Mouse (Mus musculus): ENCODE results near the gene Crispld2. TPM values are rescaled to one million over a fixed set of nuclear protein-coding genes. Genes with fewer than 3 reads are reported as not detected.

Gene Crispld2
- polyA plus RNA-seq, 1 experiment from 2014 or later, result 10.1 TPM

DNA sequence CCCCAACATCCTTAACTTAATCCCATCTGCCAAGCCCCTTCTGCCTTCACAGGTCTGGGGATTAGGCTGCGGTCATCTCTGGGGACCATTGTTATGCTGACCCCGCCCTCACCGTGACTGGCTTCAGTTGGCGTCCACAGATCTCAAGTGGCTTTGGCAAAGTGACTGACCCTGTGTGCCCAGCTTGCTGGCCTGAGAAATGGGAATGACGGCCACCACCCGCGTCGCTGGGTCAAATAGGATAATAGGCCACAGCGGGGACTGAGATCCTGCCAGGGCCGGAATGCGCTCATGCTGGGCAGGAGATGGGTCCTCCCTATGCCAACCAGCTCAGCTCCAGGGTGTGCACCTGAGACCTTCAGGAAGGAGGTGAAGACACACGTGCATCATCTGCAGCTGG lies 46.5 kb downstream of the Crispld2 start:
- Histone ChIP-seq H3K4me2 (replicated peaks; ENCODE audit: low read depth, low read length) (no peak overlapping the region), H3K4me3 (ENCODE audit: low read length) (no peak overlapping the region), H3K9me3 (ENCODE audit: low read length) (no peaks in the 10 kb centered on the region), H3K4me1 (ENCODE audit: insufficient read depth, low read length) (peaks cover 22% of the 10 kb centered on the region; the same call in 1 of the 2 replicates), H3K9ac (replicated peaks; ENCODE audit: low read length) (no peak overlapping the region), H3K27ac (ENCODE audit: low read length) (no peak overlapping the region), H3K27me3 (ENCODE audit: insufficient read depth, low read length) (no peaks in the 10 kb centered on the region), H3K36me3 (ENCODE audit: insufficient read depth, low read length) (no peaks in the 10 kb centered on the region)
- 95% methylated on average over 12 of the region's 12 CpGs for WGBS
- no peak for ATAC-seq (ENCODE audit: low FRiP score, low TSS enrichment)

DNA sequence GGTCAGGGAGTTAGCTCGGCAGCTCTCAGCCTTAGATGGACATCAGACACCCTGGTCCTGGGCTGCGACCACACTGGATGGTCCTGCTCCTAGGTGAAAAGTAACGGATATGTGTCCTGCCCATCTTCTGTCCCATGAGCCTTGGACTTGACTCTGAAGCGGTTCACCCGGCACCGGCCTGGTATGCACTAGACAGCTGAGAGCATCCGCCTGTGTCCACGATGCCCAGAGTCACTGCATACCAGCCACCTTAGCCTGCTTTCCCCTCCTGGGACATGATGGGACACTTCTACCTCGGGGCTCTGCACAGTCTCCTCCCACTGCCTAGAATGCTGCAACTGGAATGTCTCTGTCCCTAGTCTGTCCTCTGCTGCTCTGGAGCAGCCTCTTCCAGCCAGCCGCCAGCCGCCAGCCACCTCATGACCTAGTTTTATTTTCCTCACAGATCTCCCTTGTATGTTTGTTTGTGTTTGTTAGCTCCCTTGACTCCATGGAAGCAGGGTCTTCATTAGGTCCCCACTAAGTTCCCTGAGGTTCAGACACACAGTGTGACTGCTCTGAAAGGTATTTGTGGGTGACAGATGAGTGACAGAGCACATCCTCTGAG lies 47.2 kb downstream of the Crispld2 start:
- ATAC-seq (ENCODE audit: low FRiP score, low TSS enrichment), result peak; percentile 55; the same call in 1 of the 2 replicates
- Histone ChIP-seq H3K27ac (ENCODE audit: low read length) (no peak overlapping the region), H3K4me3 (ENCODE audit: low read length) (no peak overlapping the region), H3K9ac (replicated peaks; ENCODE audit: low read length) (no peak overlapping the region), H3K27me3 (ENCODE audit: insufficient read depth, low read length) (no peaks in the 10 kb centered on the region), H3K36me3 (ENCODE audit: insufficient read depth, low read length) (no peaks in the 10 kb centered on the region), H3K9me3 (ENCODE audit: low read length) (no peaks in the 10 kb centered on the region), H3K4me2 (replicated peaks; ENCODE audit: low read depth, low read length) (no peak overlapping the region), H3K4me1 (ENCODE audit: insufficient read depth, low read length) (peaks cover 16% of the 10 kb centered on the region; the same call in 1 of the 2 replicates)
- 57% methylated on average over 11 of the region's 11 CpGs for WGBS

DNA sequence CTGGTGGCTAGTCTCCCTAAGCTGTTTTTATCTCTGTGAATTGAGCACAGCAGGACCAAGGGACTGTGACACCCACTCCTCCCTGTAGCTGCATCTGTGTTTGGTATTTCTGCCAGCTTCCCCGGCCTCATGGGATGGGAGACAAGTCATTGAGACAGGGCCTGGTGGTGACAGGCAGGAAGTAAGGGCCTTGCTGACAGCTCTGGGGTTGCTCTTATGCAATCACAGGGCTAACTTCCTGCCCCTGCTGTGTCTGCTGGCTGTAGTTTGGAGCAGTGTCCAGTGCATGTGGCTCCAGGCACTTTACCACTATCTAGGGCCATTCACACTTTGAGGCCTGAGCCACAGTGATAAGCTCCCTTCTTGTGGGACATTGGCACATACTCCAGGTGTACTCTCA lies 48.6 kb downstream of the Crispld2 start:
- Histone ChIP-seq H3K9me3 (ENCODE audit: low read length) (no peaks in the 10 kb centered on the region), H3K9ac (replicated peaks; ENCODE audit: low read length) (no peak overlapping the region), H3K27ac (ENCODE audit: low read length) (no peak overlapping the region), H3K4me3 (ENCODE audit: low read length) (no peak overlapping the region), H3K27me3 (ENCODE audit: insufficient read depth, low read length) (no peaks in the 10 kb centered on the region), H3K4me1 (ENCODE audit: insufficient read depth, low read length) (peaks cover 15% of the 10 kb centered on the region; the same call in 1 of the 2 replicates), H3K36me3 (ENCODE audit: insufficient read depth, low read length) (no peaks in the 10 kb centered on the region), H3K4me2 (replicated peaks; ENCODE audit: low read depth, low read length) (no peak overlapping the region)
- WGBS, result 31% methylated on average over 1 of the region's 1 CpGs
- ATAC-seq (ENCODE audit: low FRiP score, low TSS enrichment), result no peak

DNA sequence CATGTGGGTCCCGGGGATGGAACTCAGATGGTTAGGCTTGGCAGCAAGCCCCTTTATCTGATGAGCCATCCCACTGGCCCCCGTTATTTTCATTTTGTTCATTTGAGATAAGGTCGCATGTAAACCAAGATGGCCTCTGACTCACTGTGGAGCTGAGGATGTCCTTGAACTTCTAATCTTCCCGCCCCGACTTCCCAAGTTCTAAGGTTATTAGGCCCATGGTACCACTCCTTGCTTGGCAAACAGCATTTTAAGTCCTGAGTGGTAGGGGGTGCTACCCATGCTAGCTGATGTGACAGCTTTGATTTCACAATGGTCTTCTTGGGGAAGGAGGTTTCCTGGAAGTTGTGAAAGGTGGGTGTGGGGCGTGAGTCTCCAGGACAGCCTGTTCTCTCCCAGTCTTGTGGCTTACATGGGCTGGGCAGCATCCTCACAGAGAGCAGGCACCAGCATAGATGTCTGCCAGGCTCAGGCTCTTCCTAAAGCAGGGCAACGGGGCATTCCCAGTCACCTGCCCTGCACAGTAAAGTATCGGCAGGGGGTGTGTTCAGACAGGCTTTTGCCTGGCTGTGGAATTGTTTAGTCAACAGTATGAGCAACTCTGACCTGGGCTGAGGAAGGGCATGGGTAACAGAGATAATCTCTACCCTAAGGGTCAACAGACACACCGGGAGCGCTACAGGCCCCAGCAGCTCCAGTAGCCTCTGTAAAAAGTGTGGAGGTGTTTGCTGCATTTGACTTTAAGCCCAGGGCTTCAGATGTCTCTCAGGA lies 50.5 kb downstream of the Crispld2 start:
- Histone ChIP-seq H3K4me2 (replicated peaks; ENCODE audit: low read depth, low read length) (no peak overlapping the region), H3K9ac (replicated peaks; ENCODE audit: low read length) (no peak overlapping the region), H3K4me3 (ENCODE audit: low read length) (no peak overlapping the region), H3K27ac (ENCODE audit: low read length) (no peak overlapping the region), H3K27me3 (ENCODE audit: insufficient read depth, low read length) (no peaks in the 10 kb centered on the region), H3K4me1 (ENCODE audit: insufficient read depth, low read length) (peaks cover 12% of the 10 kb centered on the region; the same call in 1 of the 2 replicates), H3K9me3 (ENCODE audit: low read length) (no peaks in the 10 kb centered on the region), H3K36me3 (ENCODE audit: insufficient read depth, low read length) (no peaks in the 10 kb centered on the region)
- 81% methylated on average over 10 of the region's 10 CpGs for WGBS
- ATAC-seq (ENCODE audit: low FRiP score, low TSS enrichment), result no peak

DNA sequence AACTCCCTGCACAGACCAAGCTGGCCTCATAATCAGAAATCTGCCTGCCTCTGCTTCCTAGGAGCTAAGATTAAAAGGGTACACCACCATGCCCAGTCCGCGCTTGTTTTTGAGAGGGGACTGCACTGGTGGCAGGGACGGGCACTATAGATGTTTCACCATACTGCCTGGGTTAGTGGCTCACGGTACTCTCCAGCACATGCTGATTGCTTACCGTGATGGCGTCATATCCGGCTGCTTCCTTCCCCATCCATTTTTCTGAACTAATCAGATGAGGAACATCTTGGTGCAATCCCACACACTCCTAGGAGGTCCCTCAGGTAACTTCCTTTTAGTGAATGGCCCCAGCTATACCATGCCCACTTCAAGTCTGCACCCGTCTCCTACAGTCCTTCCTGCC lies 52.7 kb downstream of the Crispld2 start:
- H3K4me2 ChIP-seq (replicated peaks; ENCODE audit: low read depth, low read length), result no peak overlapping the region
- WGBS, result 91% methylated on average over 8 of the region's 8 CpGs
- no peak for ATAC-seq (ENCODE audit: low FRiP score, low TSS enrichment)

DNA sequence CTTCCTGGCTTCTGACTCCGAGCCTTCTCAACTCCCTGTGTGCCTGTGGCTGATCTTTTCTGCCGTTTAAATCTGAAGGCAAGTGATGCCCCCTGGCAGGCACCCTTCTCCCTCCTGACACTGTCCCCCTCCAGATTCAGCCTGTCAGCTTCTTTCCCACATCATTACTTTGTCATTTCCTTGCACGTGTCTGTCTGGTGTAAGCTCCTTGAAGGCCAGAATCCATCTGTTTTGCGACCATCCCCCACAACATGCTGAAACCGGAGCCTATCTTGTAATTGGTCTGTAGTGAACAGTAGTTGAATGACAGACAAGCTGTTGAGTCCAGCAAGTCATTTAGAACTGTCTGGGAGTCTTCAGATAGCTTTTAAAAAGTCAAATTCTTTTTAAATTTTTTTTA lies 53.2 kb downstream of the Crispld2 start:
- no peaks in the 10 kb centered on the region for H3K9me3 ChIP-seq (ENCODE audit: low read length)
- no peak overlapping the region for H3K27ac ChIP-seq (ENCODE audit: low read length)
- no peak overlapping the region for H3K4me3 ChIP-seq (ENCODE audit: low read length)
- H3K4me2 ChIP-seq (replicated peaks; ENCODE audit: low read depth, low read length), result no peak overlapping the region
- H3K4me1 ChIP-seq (ENCODE audit: insufficient read depth, low read length), result peaks cover 5% of the 10 kb centered on the region; the same call in 1 of the 2 replicates
- no peaks in the 10 kb centered on the region for H3K36me3 ChIP-seq (ENCODE audit: insufficient read depth, low read length)
- WGBS, result 45% methylated on average over 5 of the region's 5 CpGs
- no peak overlapping the region for H3K9ac ChIP-seq (replicated peaks; ENCODE audit: low read length)
- no peak for ATAC-seq (ENCODE audit: low FRiP score, low TSS enrichment)
- no peaks in the 10 kb centered on the region for H3K27me3 ChIP-seq (ENCODE audit: insufficient read depth, low read length)

More for the DNA sequence above, 52.7 kb downstream of the Crispld2 start:
- Histone ChIP-seq H3K36me3 (ENCODE audit: insufficient read depth, low read length) (no peaks in the 10 kb centered on the region), H3K9ac (replicated peaks; ENCODE audit: low read length) (no peak overlapping the region), H3K9me3 (ENCODE audit: low read length) (no peaks in the 10 kb centered on the region), H3K27me3 (ENCODE audit: insufficient read depth, low read length) (no peaks in the 10 kb centered on the region), H3K4me3 (ENCODE audit: low read length) (no peak overlapping the region), H3K4me1 (ENCODE audit: insufficient read depth, low read length) (peaks cover 5% of the 10 kb centered on the region; the same call in 1 of the 2 replicates), H3K27ac (ENCODE audit: low read length) (no peak overlapping the region)

DNA sequence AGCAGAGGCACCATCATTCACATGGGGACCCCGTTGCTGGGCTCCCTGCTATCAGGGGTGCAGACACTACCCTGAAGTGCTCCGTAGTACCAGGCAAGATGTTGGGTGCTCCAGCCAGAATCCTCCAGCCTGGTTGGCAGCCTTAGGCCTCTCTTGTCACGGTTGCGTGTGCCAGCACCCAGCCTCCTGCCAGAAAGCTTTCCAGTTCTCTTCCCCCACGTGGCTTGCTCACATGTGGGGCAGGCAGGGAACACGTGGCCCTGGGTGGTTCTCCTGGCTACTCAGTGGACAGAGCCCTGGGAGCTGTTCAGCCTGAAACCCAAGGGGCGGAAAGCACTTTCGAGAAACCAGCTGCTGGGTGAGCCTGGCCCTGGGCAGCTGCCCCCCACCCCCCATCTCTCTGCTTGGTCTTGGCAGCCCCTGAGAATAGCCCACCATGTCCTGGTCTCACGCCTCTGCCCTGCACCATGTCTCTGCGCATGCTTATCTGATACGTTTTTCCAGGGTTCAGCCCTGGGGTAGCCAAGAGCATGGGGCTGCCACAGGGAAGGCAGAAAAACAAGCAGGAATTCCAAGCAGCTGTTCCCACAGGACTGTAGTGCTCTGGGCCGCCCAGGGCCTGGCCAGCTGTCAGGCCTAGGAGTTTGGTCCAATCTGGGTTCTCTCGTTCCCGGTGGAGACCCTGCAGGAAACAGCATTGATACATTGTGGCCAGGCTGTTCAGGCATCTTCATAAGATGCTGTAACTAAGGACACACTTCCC lies 54.2 kb downstream of the Crispld2 start:
- ATAC-seq (ENCODE audit: low FRiP score, low TSS enrichment), result peak; percentile 66
- Histone ChIP-seq H3K36me3 (ENCODE audit: insufficient read depth, low read length) (no peaks in the 10 kb centered on the region), H3K4me1 (ENCODE audit: insufficient read depth, low read length) (peaks cover 5% of the 10 kb centered on the region; the same call in 1 of the 2 replicates), H3K27me3 (ENCODE audit: insufficient read depth, low read length) (no peaks in the 10 kb centered on the region), H3K4me2 (replicated peaks; ENCODE audit: low read depth, low read length) (no peak overlapping the region), H3K27ac (ENCODE audit: low read length) (peak overlapping the region; percentile 19), H3K9ac (replicated peaks; ENCODE audit: low read length) (no peak overlapping the region; the same call in 1 of the 2 replicates), H3K4me3 (ENCODE audit: low read length) (no peak overlapping the region), H3K9me3 (ENCODE audit: low read length) (no peaks in the 10 kb centered on the region)
- 52% methylated on average over 14 of the region's 14 CpGs for WGBS

DNA sequence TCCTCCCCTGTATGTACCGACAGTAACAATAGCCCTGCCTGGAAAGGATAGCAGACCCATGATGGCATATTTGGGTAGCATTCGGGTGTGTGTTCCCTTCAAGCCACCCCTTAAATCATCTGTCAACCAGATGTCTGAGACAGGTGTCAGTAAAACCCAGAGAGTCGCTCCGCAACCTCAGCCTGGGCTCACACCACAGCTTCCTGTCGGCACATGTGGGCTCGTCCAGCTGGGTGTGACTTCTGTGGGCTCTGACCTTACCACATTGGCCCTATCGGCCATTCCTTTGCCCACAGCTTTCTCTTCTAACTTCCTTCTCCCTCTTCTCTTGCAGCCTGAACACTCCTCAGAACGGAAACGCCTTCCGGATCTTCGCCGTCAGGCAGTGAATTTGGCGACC lies 57.7 kb downstream of the Crispld2 start:
- Histone ChIP-seq H3K4me3 (ENCODE audit: low read length) (no peak overlapping the region), H3K27ac (ENCODE audit: low read length) (no peak overlapping the region), H3K9ac (replicated peaks; ENCODE audit: low read length) (no peak overlapping the region), H3K27me3 (ENCODE audit: insufficient read depth, low read length) (no peaks in the 10 kb centered on the region), H3K4me2 (replicated peaks; ENCODE audit: low read depth, low read length) (no peak overlapping the region), H3K4me1 (ENCODE audit: insufficient read depth, low read length) (peaks cover 5% of the 10 kb centered on the region; the same call in 1 of the 2 replicates), H3K36me3 (ENCODE audit: insufficient read depth, low read length) (no peaks in the 10 kb centered on the region), H3K9me3 (ENCODE audit: low read length) (no peaks in the 10 kb centered on the region)
- 85% methylated on average over 13 of the region's 13 CpGs for WGBS
- no peak for ATAC-seq (ENCODE audit: low FRiP score, low TSS enrichment)

DNA sequence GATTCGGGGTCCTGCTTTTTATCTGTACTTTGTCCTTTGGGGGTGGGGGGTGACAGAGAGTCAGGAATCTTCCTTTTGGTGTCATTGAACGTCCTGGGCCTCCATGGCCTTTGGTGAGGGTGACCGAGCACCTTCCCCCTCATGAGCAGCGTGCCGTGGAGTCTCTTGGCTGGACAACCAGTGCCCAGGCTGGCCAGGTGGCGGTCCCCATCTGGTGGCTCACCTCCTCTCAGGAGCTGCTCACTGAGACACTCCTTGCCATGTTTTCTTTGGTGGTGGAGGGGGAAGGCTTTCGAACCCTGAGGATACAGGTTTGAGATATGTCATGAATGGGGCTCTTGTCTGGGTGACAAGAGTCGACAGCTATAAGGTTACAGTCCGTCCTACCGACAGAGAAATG lies 58.1 kb downstream of the Crispld2 start:
- Histone ChIP-seq H3K36me3 (ENCODE audit: insufficient read depth, low read length) (no peaks in the 10 kb centered on the region), H3K4me1 (ENCODE audit: insufficient read depth, low read length) (peaks cover 5% of the 10 kb centered on the region; the same call in 1 of the 2 replicates), H3K9ac (replicated peaks; ENCODE audit: low read length) (no peak overlapping the region), H3K4me2 (replicated peaks; ENCODE audit: low read depth, low read length) (no peak overlapping the region), H3K27ac (ENCODE audit: low read length) (no peak overlapping the region), H3K9me3 (ENCODE audit: low read length) (no peaks in the 10 kb centered on the region), H3K4me3 (ENCODE audit: low read length) (no peak overlapping the region), H3K27me3 (ENCODE audit: insufficient read depth, low read length) (no peaks in the 10 kb centered on the region)
- no peak for ATAC-seq (ENCODE audit: low FRiP score, low TSS enrichment)
- 60% methylated on average over 10 of the region's 10 CpGs for WGBS

Data from kidney, embryonic 16.5 days (tissue).